Comparison of ENCODE assay signal across 31 mouse cellular contexts in genomic region chr1:170270281-170270680, GRCm38 (mm10). TPM values are rescaled to one million over a fixed set of nuclear protein-coding genes. Genes with fewer than 3 reads are reported as not detected.
DNase-seq lines count a peak whose midpoint lies in the region; ATAC-seq lines count a peak whose summit lies in the region.
"Had no signal": no experiment of that assay in that cellular context is flagged by ENCODE, and none has a peak within 500 bp of the region (broad histone marks: within the 10 kb centered on the region; RNA-seq: fewer than 3 reads in every experiment).

No protein-coding gene starts in this region.

- H3K79me2 ChIP-seq in macrophage (ENCODE audit: inconsistent target): no peaks in the 10 kb centered on the region

- no peaks in the 10 kb centered on the region for H3K36me3 ChIP-seq in macrophage (ENCODE audit: inconsistent target)
- H3K36me3 ChIP-seq in heart, embryonic 12.5 days: no peaks in the 10 kb centered on the region
- H3K36me3 ChIP-seq: embryonic facial prominence, embryonic 10.5 days; embryonic facial prominence, embryonic 12.5 days; forebrain, embryonic 15.5 days; G1E had no signal

- no peak for DNase-seq in yolk sac, embryonic 10.5 days (ENCODE audit: low spot score)
- no peak for DNase-seq in cerebellum, adult 11 months
- no peak for DNase-seq in thymus, postnatal 0 days (ENCODE audit: low spot score)
- DNase-seq: adrenal gland, adult 8-10 months; adrenal gland, postnatal 14 days; adrenal gland, postnatal 36 days; B cell, adult 2 months; cerebellum, adult 18-20 months; cerebellum, adult 8-10 months; cerebellum, adult 9-11 months; cerebellum, postnatal 14 days; cerebellum, postnatal 36 days; forebrain, postnatal 0 days had no signal

- no peaks in the 10 kb centered on the region for H3K4me1 ChIP-seq in heart, embryonic 12.5 days (replicated peaks)
- H3K4me1 ChIP-seq: embryonic facial prominence, embryonic 10.5 days; embryonic facial prominence, embryonic 12.5 days; forebrain, embryonic 13.5 days; forebrain, embryonic 15.5 days had no signal

- peak overlapping the region; percentile 5; the same call in 1 of the 2 replicates for H3K27ac ChIP-seq in macrophage
- H3K27ac ChIP-seq in heart, embryonic 12.5 days (ENCODE audit: poor library complexity, severe bottlenecking): no peak overlapping the region
- H3K27ac ChIP-seq: embryonic facial prominence, embryonic 10.5 days; embryonic facial prominence, embryonic 12.5 days; forebrain, embryonic 13.5 days; forebrain, embryonic 15.5 days had no signal

- no peak overlapping the region for H3K4me2 ChIP-seq in heart, embryonic 12.5 days
- H3K4me2 ChIP-seq: embryonic facial prominence, embryonic 12.5 days; forebrain, embryonic 13.5 days; forebrain, embryonic 15.5 days had no signal

- 63% methylated on average over 6 of the region's 6 CpGs for WGBS in macrophage (ENCODE audit: missing documents)
- WGBS in heart, embryonic 12.5 days: 65% methylated on average over 6 of the region's 6 CpGs

- ATAC-seq in common myeloid progenitor, adult 5-6 weeks (replicated peaks; ENCODE audit: low read depth, poor library complexity, severe bottlenecking): peak; percentile 51
- peak; percentile 81 for ATAC-seq in megakaryocyte progenitor cell, adult 5-6 weeks (replicated peaks; ENCODE audit: poor library complexity)
- 0 out of 2 replicates have a peak, but pooled peaks have one; percentile 16 for ATAC-seq in neutrophil, adult 5-6 weeks (ENCODE audit: extremely low read depth, insufficient number of reproducible peaks, low FRiP score, poor library complexity, severe bottlenecking)
- ATAC-seq in heart, embryonic 12.5 days (ENCODE audit: insufficient number of reproducible peaks, low FRiP score): no peak
- ATAC-seq: activated CD4-positive, CD25-positive, alpha-beta regulatory T cell, adult 4 months; CD4-positive, CD25-positive, alpha-beta regulatory T cell, adult 4 months; forebrain, embryonic 13.5 days; forebrain, embryonic 15.5 days; forebrain, postnatal 0 days; Patski had no signal

- peaks cover 7% of the 10 kb centered on the region; the same call in 1 of the 2 replicates for H3K9me3 ChIP-seq in heart, embryonic 12.5 days (replicated peaks)
- H3K9me3 ChIP-seq: forebrain, embryonic 15.5 days; G1E had no signal

- H3K9ac ChIP-seq in heart, embryonic 12.5 days: no peak overlapping the region
- H3K9ac ChIP-seq: embryonic facial prominence, embryonic 12.5 days; forebrain, embryonic 13.5 days; forebrain, embryonic 15.5 days; forebrain, postnatal 0 days had no signal

- no peak overlapping the region for H3K4me3 ChIP-seq in macrophage (ENCODE audit: inconsistent target)
- no peak overlapping the region for H3K4me3 ChIP-seq in heart, embryonic 12.5 days
- H3K4me3 ChIP-seq: embryonic facial prominence, embryonic 10.5 days; embryonic facial prominence, embryonic 12.5 days; forebrain, embryonic 13.5 days; forebrain, embryonic 15.5 days had no signal

- no peaks in the 10 kb centered on the region for H3K27me3 ChIP-seq in heart, embryonic 12.5 days (replicated peaks)
- H3K27me3 ChIP-seq: CH12.LX; embryonic facial prominence, embryonic 12.5 days; forebrain, embryonic 13.5 days; forebrain, embryonic 15.5 days had no signal

RNA-seq across cellular contexts. Expression of gene Sh2d1b1, which starts 6.8 kb away (rescaled TPM):
- total RNA-seq in common myeloid progenitor, adult 5-6 weeks (2017): 1.3 and 2.5 TPM in 2 replicates
- 1 to 10 TPM in 7 of 26 experiments, under 1 TPM in 9, not detected in 10; 0.25 to 3.3 (median 0.90) TPM for total RNA-seq in macrophage (2018; cell fraction: chromatin; rRNA removed)
- 1 to 10 TPM in 23 of 26 experiments, under 1 TPM in 3; 0.53 to 3.6 (median 2.1) TPM for total RNA-seq in macrophage (2018; cell fraction: cytosol; rRNA removed)
- total RNA-seq in macrophage (2018; cell fraction: nucleus; rRNA removed): 1 to 10 TPM in 12 of 26 experiments, under 1 TPM in 13, not detected in 1; 0.29 to 4.1 (median 0.97) TPM
- polyA plus RNA-seq in macrophage (2018): 0.91 to 2.3 TPM (median 1.9 TPM) in 3 replicates
- 6.5 TPM in 2 replicates for total RNA-seq in megakaryocyte progenitor cell, adult 5-6 weeks (2015)
- total RNA-seq in megakaryocyte progenitor cell, adult 5-6 weeks (2017): 4.5 and 5.2 TPM in 2 replicates
- total RNA-seq in neutrophil, adult 5-6 weeks (2017): 2.0 TPM in 2 replicates
- polyA plus RNA-seq in heart, embryonic 12.5 days (2016; fragmentation: Nextera tagmentation; extraction: Ambion mirVana): 0.06 TPM in 1 of 2 replicates, not detected in the other
- 0.64 and 1.1 TPM in 2 replicates for polyA plus RNA-seq in thymus, postnatal 0 days (2015; fragmentation: Nextera tagmentation; extraction: Ambion mirVana)
- total RNA-seq: adrenal gland, postnatal 14 days; forebrain, postnatal 0 days had no signal
- polyA plus RNA-seq: CD4-positive, CD25-positive, alpha-beta regulatory T cell, adult 4 months; cortical plate, adult 2 months; embryonic facial prominence, embryonic 10.5 days; forebrain, embryonic 11.5 days; forebrain, embryonic 13.5 days; forebrain, postnatal 0 days; G1E had no signal

RNA-seq across cellular contexts. Expression of gene Gm7694, which starts 35.9 kb away (rescaled TPM):
- 2.9 and 5.0 TPM in 2 replicates for total RNA-seq in common myeloid progenitor, adult 5-6 weeks (2017)
- total RNA-seq in macrophage (2018; cell fraction: chromatin; rRNA removed): 1 to 10 TPM in 19 of 26 experiments, under 1 TPM in 7; 0.21 to 3.6 (median 1.4) TPM
- 1 to 10 TPM in 13 of 26 experiments, under 1 TPM in 13; 0.35 to 2.0 (median 0.96) TPM for total RNA-seq in macrophage (2018; cell fraction: cytosol; rRNA removed)
- 1 to 10 TPM in 20 of 26 experiments, under 1 TPM in 6; 0.52 to 5.0 (median 2.0) TPM for total RNA-seq in macrophage (2018; cell fraction: nucleus; rRNA removed)
- 0.98 to 1.6 TPM (median 1.2 TPM) in 3 replicates for polyA plus RNA-seq in macrophage (2018)
- total RNA-seq in megakaryocyte progenitor cell, adult 5-6 weeks (2015): 4.5 and 4.6 TPM in 2 replicates
- 1.4 and 2.2 TPM in 2 replicates for total RNA-seq in megakaryocyte progenitor cell, adult 5-6 weeks (2017)
- total RNA-seq in neutrophil, adult 5-6 weeks (2017): 2.7 and 2.8 TPM in 2 replicates
- polyA plus RNA-seq in heart, embryonic 12.5 days (2016; fragmentation: Nextera tagmentation; extraction: Ambion mirVana): 7.1 and 8.5 TPM in 2 replicates
- polyA plus RNA-seq in thymus, postnatal 0 days (2015; fragmentation: Nextera tagmentation; extraction: Ambion mirVana): 0.26 and 0.36 TPM in 2 replicates
- polyA plus RNA-seq: activated CD4-positive, CD25-positive, alpha-beta regulatory T cell, adult 4 months; CD4-positive, CD25-positive, alpha-beta regulatory T cell, adult 4 months had no signal

RNA-seq across cellular contexts. Expression of gene Sh2d1b2, which starts 37.7 kb away (rescaled TPM):
- total RNA-seq in common myeloid progenitor, adult 5-6 weeks (2017): not detected in 2 replicates
- total RNA-seq in macrophage (2018; cell fraction: chromatin; rRNA removed): not detected
- not detected for total RNA-seq in macrophage (2018; cell fraction: cytosol; rRNA removed)
- not detected for total RNA-seq in macrophage (2018; cell fraction: nucleus; rRNA removed)
- not detected in 3 replicates for polyA plus RNA-seq in macrophage (2018)
- total RNA-seq in megakaryocyte progenitor cell, adult 5-6 weeks (2015): not detected in 2 replicates
- total RNA-seq in megakaryocyte progenitor cell, adult 5-6 weeks (2017): not detected in 2 replicates
- total RNA-seq in neutrophil, adult 5-6 weeks (2017): not detected in 2 replicates
- polyA plus RNA-seq in heart, embryonic 12.5 days (2016; fragmentation: Nextera tagmentation; extraction: Ambion mirVana): not detected in 2 replicates
- polyA plus RNA-seq in thymus, postnatal 0 days (2015; fragmentation: Nextera tagmentation; extraction: Ambion mirVana): not detected in 2 replicates
- total RNA-seq: adrenal gland, adult 18-20 months; adrenal gland, adult 8-10 months; adrenal gland, postnatal 14 days; adrenal gland, postnatal 36 days; forebrain, postnatal 0 days had no signal
- polyA plus RNA-seq: activated CD4-positive, CD25-positive, alpha-beta regulatory T cell, adult 4 months; CD4-positive, CD25-positive, alpha-beta regulatory T cell, adult 4 months; cortical plate, adult 2 months; embryonic facial prominence, embryonic 10.5 days; embryonic facial prominence, embryonic 12.5 days; embryonic facial prominence, embryonic 14.5 days; forebrain, embryonic 13.5 days; forebrain, embryonic 15.5 days; forebrain, postnatal 0 days; G1E; Patski had no signal

RNA-seq across cellular contexts. Expression of gene Spata46, which starts 38.3 kb away (rescaled TPM):
- total RNA-seq in common myeloid progenitor, adult 5-6 weeks (2017): not detected in 2 replicates
- not detected for total RNA-seq in macrophage (2018; cell fraction: chromatin; rRNA removed)
- not detected for total RNA-seq in macrophage (2018; cell fraction: cytosol; rRNA removed)
- total RNA-seq in macrophage (2018; cell fraction: nucleus; rRNA removed): not detected
- not detected in 3 replicates for polyA plus RNA-seq in macrophage (2018)
- not detected in 2 replicates for total RNA-seq in megakaryocyte progenitor cell, adult 5-6 weeks (2015)
- total RNA-seq in megakaryocyte progenitor cell, adult 5-6 weeks (2017): not detected in 2 replicates
- total RNA-seq in neutrophil, adult 5-6 weeks (2017): not detected in 2 replicates
- polyA plus RNA-seq in heart, embryonic 12.5 days (2016; fragmentation: Nextera tagmentation; extraction: Ambion mirVana): 1.8 and 2.2 TPM in 2 replicates
- polyA plus RNA-seq in thymus, postnatal 0 days (2015; fragmentation: Nextera tagmentation; extraction: Ambion mirVana): not detected in 2 replicates
- total RNA-seq: adrenal gland, adult 18-20 months; adrenal gland, adult 8-10 months; adrenal gland, postnatal 14 days; adrenal gland, postnatal 36 days; CH12.LX; forebrain, postnatal 0 days; G1E had no signal
- polyA plus RNA-seq: activated CD4-positive, CD25-positive, alpha-beta regulatory T cell, adult 4 months; CD4-positive, CD25-positive, alpha-beta regulatory T cell, adult 4 months; cortical plate, adult 2 months; forebrain, postnatal 0 days; G1E had no signal

RNA-seq across cellular contexts. Expression of gene Uhmk1, which starts 55.1 kb away (rescaled TPM):
- total RNA-seq in common myeloid progenitor, adult 5-6 weeks (2017): 60.8 and 71.6 TPM in 2 replicates
- total RNA-seq in macrophage (2018; cell fraction: chromatin; rRNA removed): 10 to 100 TPM; 15.4 to 53.2 (median 35.1) TPM
- 100 to 1,000 TPM in 7 of 26 experiments, 10 to 100 TPM in 19; 64.5 to 119 (median 90.6) TPM for total RNA-seq in macrophage (2018; cell fraction: cytosol; rRNA removed)
- total RNA-seq in macrophage (2018; cell fraction: nucleus; rRNA removed): 100 to 1,000 TPM in 2 of 26 experiments, 10 to 100 TPM in 24; 37.6 to 115 (median 60.7) TPM
- polyA plus RNA-seq in macrophage (2018): 39.0 to 70.1 TPM (median 52.2 TPM) in 3 replicates
- 41.6 and 45.7 TPM in 2 replicates for total RNA-seq in megakaryocyte progenitor cell, adult 5-6 weeks (2015)
- total RNA-seq in megakaryocyte progenitor cell, adult 5-6 weeks (2017): 40.8 and 50.4 TPM in 2 replicates
- total RNA-seq in neutrophil, adult 5-6 weeks (2017): 64.7 and 69.0 TPM in 2 replicates
- 13.8 and 14.6 TPM in 2 replicates for polyA plus RNA-seq in heart, embryonic 12.5 days (2016; fragmentation: Nextera tagmentation; extraction: Ambion mirVana)
- 6.7 and 7.0 TPM in 2 replicates for polyA plus RNA-seq in thymus, postnatal 0 days (2015; fragmentation: Nextera tagmentation; extraction: Ambion mirVana)
